Mouse (Mus musculus): ENCODE results near the gene Med15. TPM values are rescaled to one million over a fixed set of nuclear protein-coding genes. Genes with fewer than 3 reads are reported as not detected.

The Med15 gene
- polyA plus RNA-seq, 1 experiment from 2014 or later: 45.1 TPM

DNA sequence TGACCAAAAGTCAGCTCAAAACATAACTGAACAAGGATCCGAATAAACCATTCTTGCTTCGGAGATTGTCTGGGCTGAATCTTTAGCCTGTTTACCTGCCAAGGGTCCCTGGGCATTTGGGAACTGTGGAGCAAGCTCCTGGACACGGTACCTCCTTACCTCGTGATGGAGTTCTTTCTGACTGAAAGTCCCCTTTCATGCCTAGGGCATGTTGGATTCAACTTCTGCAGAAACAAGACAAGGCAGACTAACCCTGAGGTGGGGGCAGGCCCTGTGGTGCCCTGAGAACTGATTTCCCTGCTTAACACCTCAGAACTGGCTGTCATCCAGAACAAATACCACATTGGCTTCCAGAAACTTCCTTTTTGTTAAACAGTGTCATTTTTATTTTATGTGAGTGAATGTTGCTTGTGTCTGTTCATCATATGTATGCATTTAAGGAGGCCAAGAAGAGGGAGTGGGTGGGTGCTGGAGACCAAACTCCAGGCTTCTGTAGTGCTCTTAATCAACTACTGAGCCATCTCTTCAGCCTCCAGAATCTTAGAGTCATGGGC is 89.2 kb downstream of the Med15 start:
- peaks cover 13% of the 10 kb centered on the region for H3K4me1 ChIP-seq
- 90% methylated on average over 4 of the region's 4 CpGs for WGBS
- no peaks in the 10 kb centered on the region for H3K27me3 ChIP-seq
- peaks cover 56% of the 10 kb centered on the region for H3K36me3 ChIP-seq (replicated peaks)
- no peak for ATAC-seq (ENCODE audit: low FRiP score)
- no peaks in the 10 kb centered on the region for H3K9me3 ChIP-seq
- H3K4me3 ChIP-seq (replicated peaks): no peak overlapping the region
- H3K9ac ChIP-seq: no peak overlapping the region
- no peak overlapping the region for H3K27ac ChIP-seq
- no peak overlapping the region for H3K4me2 ChIP-seq

- no peaks in the 10 kb centered on the region for H3K9me3 ChIP-seq
- H3K4me3 ChIP-seq (replicated peaks): no peak overlapping the region
- no peak overlapping the region for H3K9ac ChIP-seq
- H3K27ac ChIP-seq: no peak overlapping the region
- no peaks in the 10 kb centered on the region for H3K27me3 ChIP-seq
- WGBS: 93% methylated on average over 8 of the region's 8 CpGs
- peaks cover 64% of the 10 kb centered on the region for H3K36me3 ChIP-seq (replicated peaks)
- no peak for ATAC-seq (ENCODE audit: low FRiP score)
- no peak overlapping the region for H3K4me2 ChIP-seq
- H3K4me1 ChIP-seq: peaks cover 12% of the 10 kb centered on the region
These were observed 90.4 kb downstream of the Med15 start for GRCm38 (mm10) chr16:17642311-17642710.

GRCm38 (mm10) chr16:17641301-17641700 is 91.4 kb downstream of the Med15 start:
- no peak overlapping the region for H3K4me2 ChIP-seq
- peaks cover 72% of the 10 kb centered on the region for H3K36me3 ChIP-seq (replicated peaks)
- H3K9ac ChIP-seq: no peak overlapping the region
- H3K27ac ChIP-seq: no peak overlapping the region
- H3K4me1 ChIP-seq: peaks cover 4% of the 10 kb centered on the region; the same call in 1 of the 2 replicates
- H3K4me3 ChIP-seq (replicated peaks): no peak overlapping the region
- H3K9me3 ChIP-seq: no peaks in the 10 kb centered on the region
- no peaks in the 10 kb centered on the region for H3K27me3 ChIP-seq
- ATAC-seq (ENCODE audit: low FRiP score): no peak
- 91% methylated on average over 6 of the region's 6 CpGs for WGBS

DNA sequence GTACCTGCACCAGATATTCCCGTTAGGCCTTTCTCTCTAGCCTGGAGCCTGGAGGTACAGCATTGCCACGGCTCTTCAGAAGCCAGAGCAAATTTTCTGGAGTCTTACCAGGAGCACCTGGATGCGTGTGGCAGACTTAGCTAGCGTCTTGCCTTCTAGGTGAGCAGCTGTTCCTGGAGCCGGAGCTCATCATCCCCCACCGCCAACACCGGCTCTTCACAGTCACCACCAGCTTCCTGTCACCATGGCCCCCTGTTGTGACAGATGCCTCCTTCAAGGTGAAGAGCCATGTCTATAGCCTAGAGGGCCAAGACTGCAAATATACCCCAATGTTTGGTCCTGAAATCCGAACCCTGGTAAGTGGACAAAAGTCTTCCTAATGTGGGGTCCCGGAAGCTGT is 92.0 kb downstream of the Med15 start:
- no peak overlapping the region for H3K4me2 ChIP-seq
- no peak for ATAC-seq (ENCODE audit: low FRiP score)

GRCm38 (mm10) chr16:17639951-17640350 is 92.7 kb downstream of the Med15 start:
- Histone ChIP-seq H3K36me3 (replicated peaks) (peaks cover 83% of the 10 kb centered on the region), H3K27me3 (no peaks in the 10 kb centered on the region), H3K4me3 (replicated peaks) (no peak overlapping the region), H3K4me1 (no peaks in the 10 kb centered on the region), H3K9me3 (no peaks in the 10 kb centered on the region), H3K9ac (no peak overlapping the region), H3K27ac (no peak overlapping the region), H3K4me2 (no peak overlapping the region)
- ATAC-seq (ENCODE audit: low FRiP score): no peak
- WGBS: 96% methylated on average over 6 of the region's 6 CpGs

More for the DNA sequence above, 92.0 kb downstream of the Med15 start:
- H3K9me3 ChIP-seq: no peaks in the 10 kb centered on the region
- H3K9ac ChIP-seq: no peak overlapping the region
- H3K27me3 ChIP-seq: no peaks in the 10 kb centered on the region
- H3K4me3 ChIP-seq (replicated peaks): no peak overlapping the region
- 93% methylated on average over 9 of the region's 9 CpGs for WGBS
- peaks cover 76% of the 10 kb centered on the region for H3K36me3 ChIP-seq (replicated peaks)
- no peak overlapping the region for H3K27ac ChIP-seq
- H3K4me1 ChIP-seq: no peaks in the 10 kb centered on the region

GRCm38 (mm10) chr16:17639081-17639480 is 93.6 kb downstream of the Med15 start:
- no peak for ATAC-seq (ENCODE audit: low FRiP score)
- no peaks in the 10 kb centered on the region for H3K27me3 ChIP-seq
- no peaks in the 10 kb centered on the region for H3K4me1 ChIP-seq
- H3K4me2 ChIP-seq: no peak overlapping the region
- no peak overlapping the region for H3K4me3 ChIP-seq (replicated peaks)
- WGBS: 96% methylated on average over 3 of the region's 3 CpGs
- H3K9ac ChIP-seq: no peak overlapping the region
- no peak overlapping the region for H3K27ac ChIP-seq
- peaks cover 90% of the 10 kb centered on the region for H3K36me3 ChIP-seq (replicated peaks)
- no peaks in the 10 kb centered on the region for H3K9me3 ChIP-seq

GRCm38 (mm10) chr16:17638036-17638628 is 94.6 kb downstream of the Med15 start:
- Histone ChIP-seq H3K4me2 (no peak overlapping the region), H3K27me3 (no peaks in the 10 kb centered on the region), H3K9ac (no peak overlapping the region), H3K4me1 (no peaks in the 10 kb centered on the region), H3K9me3 (no peaks in the 10 kb centered on the region), H3K4me3 (replicated peaks) (no peak overlapping the region), H3K36me3 (replicated peaks) (peaks cover 90% of the 10 kb centered on the region), H3K27ac (no peak overlapping the region)
- WGBS: 93% methylated on average over 9 of the region's 9 CpGs
- no peak for ATAC-seq (ENCODE audit: low FRiP score)

DNA sequence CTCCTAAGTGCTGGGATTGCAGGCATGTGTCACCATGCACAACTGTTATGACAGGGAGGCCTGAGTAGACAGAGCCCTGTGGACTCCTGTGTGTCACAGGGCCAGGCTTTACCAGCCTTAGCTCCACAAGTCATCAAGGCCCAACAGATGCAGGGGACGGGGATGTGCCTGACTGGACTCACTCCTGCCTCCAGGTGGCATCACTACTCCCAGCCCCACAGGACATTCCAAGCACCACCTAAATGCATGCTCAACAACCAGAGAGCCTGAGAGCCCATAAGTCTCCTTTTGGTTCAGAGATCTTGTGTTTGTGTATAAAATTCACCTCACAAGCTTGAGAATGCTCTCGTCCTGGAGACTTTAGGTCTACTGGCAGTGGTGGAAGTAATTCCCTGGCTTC is 95.1 kb downstream of the Med15 start:
- H3K27ac ChIP-seq: no peak overlapping the region
- H3K27me3 ChIP-seq: no peaks in the 10 kb centered on the region
- H3K4me3 ChIP-seq (replicated peaks): no peak overlapping the region
- no peaks in the 10 kb centered on the region for H3K4me1 ChIP-seq
- ATAC-seq (ENCODE audit: low FRiP score): no peak
- no peak overlapping the region for H3K4me2 ChIP-seq
- peaks cover 90% of the 10 kb centered on the region for H3K36me3 ChIP-seq (replicated peaks)
- no peaks in the 10 kb centered on the region for H3K9me3 ChIP-seq
- no peak overlapping the region for H3K9ac ChIP-seq
- 76% methylated on average over 2 of the region's 2 CpGs for WGBS

- H3K4me1 ChIP-seq: no peaks in the 10 kb centered on the region
- no peak overlapping the region for H3K9ac ChIP-seq
- H3K4me3 ChIP-seq (replicated peaks): no peak overlapping the region
- 92% methylated on average over 2 of the region's 2 CpGs for WGBS
- no peak overlapping the region for H3K27ac ChIP-seq
- H3K9me3 ChIP-seq: no peaks in the 10 kb centered on the region
- no peak for ATAC-seq (ENCODE audit: low FRiP score)
- H3K4me2 ChIP-seq: no peak overlapping the region
- H3K36me3 ChIP-seq (replicated peaks): peaks cover 91% of the 10 kb centered on the region
- H3K27me3 ChIP-seq: no peaks in the 10 kb centered on the region
These were observed 95.8 kb downstream of the Med15 start for GRCm38 (mm10) chr16:17636904-17637303.

DNA sequence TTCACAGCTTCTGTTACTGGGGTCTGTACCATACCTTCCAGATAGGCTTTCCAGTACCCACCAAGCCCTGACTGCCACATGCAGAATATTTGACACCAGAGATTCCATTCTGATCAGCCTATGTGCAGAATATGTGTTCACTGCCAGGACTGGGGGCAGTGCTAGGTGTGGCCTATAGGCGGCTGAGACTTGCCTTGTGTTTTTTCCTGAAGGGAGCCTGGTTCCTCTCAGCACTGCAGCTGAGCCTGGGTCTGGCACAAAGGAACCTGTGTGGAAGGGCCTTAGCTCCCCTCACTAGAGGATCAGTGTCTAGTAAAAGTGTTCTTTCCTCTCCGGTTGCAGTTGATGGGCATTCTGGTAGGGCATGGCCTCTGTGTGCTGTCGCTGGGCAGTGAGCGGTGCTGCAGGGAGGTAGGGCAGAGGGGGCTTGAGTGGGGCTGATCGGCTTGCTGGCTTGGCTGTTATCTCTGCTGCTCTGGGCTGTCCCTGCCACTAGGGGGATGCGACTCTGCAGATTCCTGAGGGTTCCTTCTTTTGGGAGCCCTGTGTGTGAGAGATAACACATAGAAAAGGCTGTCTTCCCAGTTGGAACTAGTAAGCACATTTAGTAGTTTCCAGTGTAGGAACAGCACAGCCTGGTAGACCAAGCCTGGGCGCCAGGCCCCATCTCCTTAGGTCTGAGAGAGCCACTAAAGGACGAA is 99.1 kb downstream of the Med15 start:
- Histone ChIP-seq H3K9ac (no peak overlapping the region), H3K27me3 (no peaks in the 10 kb centered on the region), H3K36me3 (replicated peaks) (peaks cover 86% of the 10 kb centered on the region), H3K27ac (no peak overlapping the region), H3K4me3 (replicated peaks) (no peak overlapping the region), H3K4me2 (no peak overlapping the region), H3K4me1 (no peaks in the 10 kb centered on the region), H3K9me3 (no peaks in the 10 kb centered on the region)
- ATAC-seq (ENCODE audit: low FRiP score): no peak
- WGBS: 76% methylated on average over 8 of the region's 8 CpGs

- ATAC-seq (ENCODE audit: low FRiP score): no peak
- Histone ChIP-seq H3K4me3 (replicated peaks) (no peak overlapping the region), H3K4me1 (no peaks in the 10 kb centered on the region), H3K36me3 (replicated peaks) (peaks cover 87% of the 10 kb centered on the region), H3K27ac (no peak overlapping the region), H3K9me3 (no peaks in the 10 kb centered on the region), H3K9ac (no peak overlapping the region), H3K4me2 (no peak overlapping the region), H3K27me3 (no peaks in the 10 kb centered on the region)
- 93% methylated on average over 2 of the region's 2 CpGs for WGBS
These were observed 100.1 kb downstream of the Med15 start for GRCm38 (mm10) chr16:17632580-17632979.

GRCm38 (mm10) chr16:17626269-17626555 is 106.5 kb downstream of the Med15 start:
- Histone ChIP-seq H3K27ac (no peak overlapping the region), H3K4me3 (replicated peaks) (no peak overlapping the region), H3K36me3 (replicated peaks) (peaks cover 84% of the 10 kb centered on the region), H3K9ac (no peak overlapping the region), H3K9me3 (no peaks in the 10 kb centered on the region), H3K4me2 (no peak overlapping the region), H3K27me3 (no peaks in the 10 kb centered on the region), H3K4me1 (no peaks in the 10 kb centered on the region)
- WGBS: 95% methylated on average over 5 of the region's 5 CpGs
- no peak for ATAC-seq (ENCODE audit: low FRiP score)

All from forebrain, embryonic 12.5 days (tissue).